Mouse (Mus musculus) lung, adult 2 months (tissue): Measurements from ENCODE around the gene Tmem266.

Experiments
- CTCF ChIP-seq: fragments of 200-500 bp; IDR thresholded peaks from 2 replicates; pipeline ENCODE4 v1.5.1; 2011; ENCODE audit warnings: mild to moderate bottlenecking, low read length, control low read depth; ENCODE audit not compliant: insufficient read depth
- POLR2A ChIP-seq: fragments of 200-500 bp; IDR thresholded peaks from 2 replicates; pipeline ENCODE4 v1.6.1; 2011; ENCODE audit warnings: low read depth, mild to moderate bottlenecking, control low read depth, low read length, borderline replicate concordance; ENCODE audit errors: extremely low read depth

GRCm38 (mm10) chr9:55429242-55429975, 102.7 kb downstream of the Tmem266 start:
- TF ChIP-seq POLR2A: no peak
- peak; percentile 52; the same call in 1 of the 2 replicates for TF ChIP-seq CTCF
